In genomic region chr11:118885135-118885534, GRCm38 (mm10) we compare ENCODE assay signal across 25 mouse cellular contexts. TPM values are rescaled to one million over a fixed set of nuclear protein-coding genes. Genes with fewer than 3 reads are reported as not detected.
DNase-seq lines count a peak whose midpoint lies in the region; TF ChIP-seq lines count a peak whose summit lies in the region.
"Had no signal": no experiment of that assay in that cellular context is flagged by ENCODE, and none has a peak within 500 bp of the region (broad histone marks: within the 10 kb centered on the region; RNA-seq: fewer than 3 reads in every experiment).

No protein-coding gene starts in this region.

- H3K4me1 ChIP-seq in cerebellum, adult 2 months (ENCODE audit: control insufficient read depth, insufficient read depth, low read length) = peaks cover 88% of the 10 kb centered on the region
- H3K4me1 ChIP-seq: limb, embryonic 13.5 days; liver, embryonic 13.5 days had no signal

- H3K4me3 ChIP-seq in cerebellum, adult 2 months (replicated peaks; ENCODE audit: insufficient read depth, low read depth, low read length) = no peak overlapping the region
- H3K4me3 ChIP-seq: embryonic facial prominence, embryonic 10.5 days; hindbrain, embryonic 13.5 days; limb, embryonic 13.5 days; liver, embryonic 13.5 days; neural tube, embryonic 12.5 days had no signal

- TF ChIP-seq CTCF in cerebellum, adult 2 months (IDR thresholded peaks at IDR 0.05; ENCODE audit: borderline replicate concordance, insufficient read depth, low read depth, low read length) = no peak

- H3K27me3 ChIP-seq in cerebellum, adult 2 months (ENCODE audit: control insufficient read depth, insufficient read depth, low read length) = no peaks in the 10 kb centered on the region
- H3K27me3 ChIP-seq: hindbrain, embryonic 13.5 days; liver, embryonic 13.5 days; neural tube, embryonic 12.5 days had no signal

- no peak for TF ChIP-seq POLR2A in cerebellum, adult 2 months (IDR thresholded peaks at IDR 0.05; ENCODE audit: borderline replicate concordance, insufficient read depth, low read length)

- 21% methylated on average over 16 of the region's 16 CpGs for WGBS in cerebellum, adult 2 months

- intact Hi-C loops in left cerebral cortex, postnatal 4 days (cut with DNase I) = no loop called here
- intact Hi-C loops in gastrocnemius, postnatal 36 days (cut with DNase I) = no loop called here

- H3K27ac ChIP-seq in cerebellum, adult 2 months (ENCODE audit: insufficient read depth, low read length) = peak overlapping the region; percentile 72
- H3K27ac ChIP-seq: embryonic facial prominence, embryonic 10.5 days; hindbrain, embryonic 13.5 days; limb, embryonic 13.5 days; liver, embryonic 13.5 days; neural tube, embryonic 12.5 days had no signal

- DNase-seq in cerebellum, adult 2 months = no peak
- no peak for DNase-seq in cerebellum, postnatal 10 days
- DNase-seq in left cerebral cortex, adult 18-20 months (ENCODE audit: low spot score in 2 of 2) = peak; percentile 58 to 81
- DNase-seq in left cerebral cortex, postnatal 4 days = no peak
- DNase-seq in brain, adult 2 months (ENCODE audit: low read depth, low spot score) = peak; percentile 87
- DNase-seq in right cerebral cortex, adult 2 months (ENCODE audit: low spot score in 2 of 2) = peak; percentile 71 to 78
- DNase-seq in c-Kit-positive CD71-positive TER-119-positive erythroid progenitor cells, embryonic 14.5 days (ENCODE audit: low spot score) = no peak
- DNase-seq in gastrocnemius, postnatal 36 days = no peak
- DNase-seq: adrenal gland, adult 8-10 months; cerebellum, adult 9-10 months; gastrocnemius, postnatal 14 days; kidney, adult 18-20 months; kidney, postnatal 10 days; layer of hippocampus, postnatal 36 days; liver, embryonic 13.5 days; lung, adult 2 months; lung, postnatal 14 days; midbrain, embryonic 14.5 days; retina, postnatal 1 day had no signal

RNA-seq across cellular contexts. Expression of gene Rbfox3, which starts 26.3 kb away (rescaled TPM):
- polyA plus RNA-seq in cerebellum, adult 2 months (2012; rRNA removed) = 163 and 201 TPM in 2 replicates
- 100 to 1,000 TPM; 301 to 331 TPM for total RNA-seq in left cerebral cortex, adult 18-20 months (2021)
- total RNA-seq in left cerebral cortex, postnatal 4 days (2021) = 100 to 1,000 TPM; 185 to 192 TPM
- under 1 TPM in 1 of 2 experiments, not detected in 1; 0.37 TPM for total RNA-seq in gastrocnemius, postnatal 36 days (2021)
- total RNA-seq: common myeloid progenitor, adult 5-6 weeks; megakaryocyte progenitor cell, adult 5-6 weeks had no signal

Comparison
In these comparisons a context has a peak if more than half of its experiments do, and no peak if none do; other contexts are left out.
1. DNase-seq: peak in left cerebral cortex, adult 18-20 months (2 of 2), brain, adult 2 months (single experiment) and right cerebral cortex, adult 2 months (2 of 2); none in cerebellum, adult 2 months (0 of 2), cerebellum, postnatal 10 days (0 of 2), left cerebral cortex, postnatal 4 days (single experiment), c-Kit-positive CD71-positive TER-119-positive erythroid progenitor cells, embryonic 14.5 days (single experiment) and gastrocnemius, postnatal 36 days (0 of 2).
2. RNA of gene Rbfox3, which starts 26.3 kb away (total RNA-seq): 301 to 331 TPM in left cerebral cortex, adult 18-20 months and 185 to 192 TPM in left cerebral cortex, postnatal 4 days; 0.37 TPM in gastrocnemius, postnatal 36 days; every median in the first group is over 100 times any median in the second.